Mouse (Mus musculus) cerebellum, adult 2 months (tissue): Measurements from ENCODE around the gene Adat3.

Experiments
- CTCF ChIP-seq: fragments of 200-500 bp; IDR thresholded peaks from 2 replicates; pipeline ENCODE4 v1.5.1; 2011; ENCODE audit warnings: low read depth, mild to moderate bottlenecking, control low read depth, low read length, moderate library complexity, borderline replicate concordance; ENCODE audit not compliant: insufficient read depth
- POLR2A ChIP-seq: fragments of 200-500 bp; IDR thresholded peaks from 2 replicates; pipeline ENCODE4 v1.6.1; 2011; ENCODE audit warnings: low read length, control low read depth, borderline replicate concordance; ENCODE audit not compliant: insufficient read depth

GRCm38 (mm10) chr10:80609269-80609924 lies 6.7 kb downstream of the Adat3 start:
- TF ChIP-seq POLR2A = no peak
- TF ChIP-seq CTCF = no peak
